Mouse (Mus musculus) left cerebral cortex, adult 2 months (tissue): Measurements from ENCODE around the gene Gnai2. TPM values are rescaled to one million over a fixed set of nuclear protein-coding genes. Genes with fewer than 3 reads are reported as not detected.

Experiments
- DNase-seq, 2 experiments: peaks; one replicate each; pipeline ENCODE4 v3.0.0; 2021 to 2022; ENCODE audit warnings: low spot score in 2 of 2, mixed read lengths in 1 of 2; ENCODE audit errors: extremely low spot score in 1 of 2
- H3K27ac ChIP-seq: fragments of 200-600 bp; 2 replicates; pipeline ENCODE4 v1.8.1; 2022
- H3K4me3 ChIP-seq: fragments of 200-600 bp; 2 replicates; pipeline ENCODE4 v1.8.1; 2022
- CTCF ChIP-seq: fragments of 200-600 bp; IDR thresholded peaks from 2 replicates; pipeline ENCODE4 v1.8.1; 2022; ENCODE audit warnings: antibody characterized with exemption, mild to moderate bottlenecking, moderate library complexity
- intact Hi-C: fragments of 180-260 bp; cut with DNase I; formaldehyde crosslinking; loops from one replicate; pipeline ENCODE4 v1.15.1; 2025
- total RNA-seq, 2 experiments: library from RNA; stranded (reverse); gene quantifications; 2 replicates each; pipeline ENCODE4 v1.2.3; 2021

Gnai2 gene
- total RNA-seq, 2 experiments from 2014 or later: 201 to 213 TPM

GRCm38 (mm10) chr9:107590058-107590772, 45.0 kb downstream of the Gnai2 start:
- no peak for TF ChIP-seq CTCF
- H3K27ac ChIP-seq: no peak overlapping the region
- H3K4me3 ChIP-seq: no peak overlapping the region
- DNase-seq: no peak
- intact Hi-C loops: no loop called here

GRCm38 (mm10) chr9:107587833-107588639, 47.1 kb downstream of the Gnai2 start:
- TF ChIP-seq CTCF: no peak
- Histone ChIP-seq H3K27ac (peak overlapping the region; percentile 70), H3K4me3 (peak overlapping the region; percentile 81)
- intact Hi-C loops: loop anchor here (1.0 kb wide), 1 partner anchor 24 kb away; no protein-coding TSS in a partner anchor
- peak in 1 of 2 experiments; percentile 31 for DNase-seq

- Histone ChIP-seq H3K27ac (peak within 1 kb of the TSS; percentile 70), H3K4me3 (peak within 1 kb of the TSS; percentile 81)
- intact Hi-C loops: loop anchor here (1.0 kb wide), 1 partner anchor 25 kb away; no protein-coding TSS in a partner anchor
- peak; percentile 95 to 97 for DNase-seq
- TF ChIP-seq CTCF: no peak
These were observed 48.0 kb downstream of the Gnai2 start, which contains the start of gene Ifrd2 for GRCm38 (mm10) chr9:107586974-107587832. Ifrd2 (plus strand) TSS chr9:107587642.

- TF ChIP-seq CTCF: no peak
- no peak for DNase-seq
- H3K4me3 ChIP-seq: no peak overlapping the region
- no peak overlapping the region for H3K27ac ChIP-seq
- intact Hi-C loops: no loop called here
These were observed 48.7 kb downstream of the Gnai2 start for GRCm38 (mm10) chr9:107586504-107586903.

DNA sequence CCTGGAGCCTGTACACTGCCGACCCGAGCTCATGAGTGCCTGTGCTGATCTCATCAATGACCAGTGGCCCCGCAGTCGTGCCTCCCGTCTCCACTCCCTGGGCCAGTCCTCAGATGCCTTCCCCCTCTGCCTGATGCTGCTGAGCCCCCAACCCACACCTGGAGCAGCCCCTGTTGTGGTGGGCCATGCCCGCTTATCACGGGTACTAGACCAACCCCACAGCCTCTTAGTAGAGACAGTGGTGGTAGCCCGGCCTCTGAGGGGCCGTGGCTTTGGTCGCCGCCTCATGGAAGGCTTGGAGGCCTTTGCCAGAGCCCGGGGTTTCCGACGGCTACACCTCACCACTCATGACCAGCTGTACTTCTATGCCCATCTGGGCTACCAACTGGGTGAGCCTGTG, 52.0 kb downstream of the Gnai2 start:
- no peak for DNase-seq
- Histone ChIP-seq H3K27ac (no peak overlapping the region), H3K4me3 (no peak overlapping the region)
- intact Hi-C loops: no loop called here
- no peak for TF ChIP-seq CTCF

GRCm38 (mm10) chr9:107582509-107583062, 52.6 kb downstream of the Gnai2 start:
- intact Hi-C loops: no loop called here
- no peak for DNase-seq
- Histone ChIP-seq H3K27ac (no peak overlapping the region), H3K4me3 (no peak overlapping the region)
- TF ChIP-seq CTCF: no peak

- no peak for TF ChIP-seq CTCF
- DNase-seq: no peak
- intact Hi-C loops: no loop called here
- H3K4me3 ChIP-seq: peak overlapping the region; percentile 80
- H3K27ac ChIP-seq: no peak overlapping the region
These were observed 53.6 kb downstream of the Gnai2 start for GRCm38 (mm10) chr9:107581584-107581983.

- intact Hi-C loops: no loop called here
- DNase-seq: peak; percentile 82 to 85
- no peak for TF ChIP-seq CTCF
- Histone ChIP-seq H3K27ac (peak within 1 kb of the TSS; percentile 90), H3K4me3 (peak within 1 kb of the TSS; percentile 80)
These were observed 54.5 kb downstream of the Gnai2 start, which contains the start of gene Hyal3 for GRCm38 (mm10) chr9:107580501-107581317. Hyal3 (plus strand) TSS chr9:107580818.

GRCm38 (mm10) chr9:107579023-107579900, 55.9 kb downstream of the Gnai2 start:
- Histone ChIP-seq H3K4me3 (no peak overlapping the region), H3K27ac (0 out of 2 replicates have a peak overlapping the region, but pooled peaks have one; percentile 90)
- no peak for TF ChIP-seq CTCF
- no peak for DNase-seq
- intact Hi-C loops: loop anchor here (10.0 kb wide), 1 partner anchor 916 kb away; the partner anchor contains the start of gene Usp19
